Mouse (Mus musculus) right cerebral cortex, postnatal 10 days (tissue): ENCODE data around the gene Lum.

ENCODE experiments used
- DNase-seq, 2 experiments: peaks; one replicate each; pipeline ENCODE4 v3.0.0; 2021; ENCODE audit warnings: low spot score in 2 of 2

Lum gene

DNA sequence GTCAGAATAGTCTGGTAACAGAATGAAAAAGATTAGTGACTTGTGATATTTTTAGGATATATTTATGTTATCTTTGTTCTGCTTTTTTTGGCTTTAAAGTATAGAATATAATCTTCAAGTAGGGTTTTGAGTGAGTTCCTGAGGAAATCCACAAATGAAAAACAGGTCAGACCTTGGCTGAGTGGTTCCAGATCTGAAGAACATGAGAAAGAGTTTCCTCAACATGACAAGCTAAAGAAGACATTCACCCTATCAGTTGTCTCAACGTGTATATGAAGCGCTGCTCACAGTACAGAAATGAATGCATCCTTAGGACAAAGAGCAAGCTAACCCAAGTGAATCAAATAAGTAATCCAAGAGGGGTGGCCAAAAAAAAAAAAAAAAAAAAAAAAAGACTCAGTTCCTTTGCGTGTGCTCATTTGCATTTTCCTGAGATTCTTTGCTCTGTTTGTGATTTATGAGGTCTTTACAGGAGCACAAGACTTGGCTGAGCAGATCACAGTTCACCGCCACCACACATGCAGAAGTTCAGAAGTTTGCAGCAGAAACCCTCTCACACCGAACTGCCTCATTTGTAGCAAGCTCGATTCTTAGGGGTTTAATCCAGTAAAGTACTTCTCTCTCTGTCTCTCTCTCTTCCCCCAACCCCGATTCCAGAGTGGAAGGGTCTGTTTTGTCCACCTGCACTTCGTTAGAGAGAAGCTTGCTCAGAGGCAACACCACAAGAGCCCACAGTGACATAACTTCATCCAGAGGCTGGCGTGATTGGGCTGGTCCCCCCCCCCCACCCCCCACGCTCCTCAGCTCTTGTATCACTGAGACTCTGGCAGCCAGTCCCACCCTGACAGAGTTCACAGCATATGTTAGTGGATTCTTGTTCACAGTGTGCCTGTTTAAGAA lies at the start of gene Lum:
Gene Lum, plus strand, starts transcription at position 172 of the 900 bp plus-strand sequence.
- no peak for DNase-seq

DNA sequence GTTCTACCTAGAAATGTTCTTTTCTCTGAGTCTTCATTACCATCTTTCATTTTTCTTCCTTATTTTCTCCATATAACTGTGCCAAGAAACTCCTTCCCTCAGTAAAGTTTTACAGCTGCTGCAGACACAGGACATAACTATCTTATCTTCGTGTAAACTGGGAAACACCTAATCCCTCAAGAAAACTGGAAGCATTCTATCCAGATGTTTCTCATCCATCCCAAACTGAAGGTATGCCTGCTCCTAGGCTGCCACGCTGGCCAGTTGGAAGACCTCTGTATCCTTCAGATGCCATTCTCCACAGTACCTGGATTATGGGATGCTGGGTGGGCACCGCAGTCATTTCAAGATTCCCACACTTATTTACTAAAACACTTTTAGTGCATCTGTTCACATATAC lies 41.6 kb upstream of the Lum start:
- no peak for DNase-seq

DNA sequence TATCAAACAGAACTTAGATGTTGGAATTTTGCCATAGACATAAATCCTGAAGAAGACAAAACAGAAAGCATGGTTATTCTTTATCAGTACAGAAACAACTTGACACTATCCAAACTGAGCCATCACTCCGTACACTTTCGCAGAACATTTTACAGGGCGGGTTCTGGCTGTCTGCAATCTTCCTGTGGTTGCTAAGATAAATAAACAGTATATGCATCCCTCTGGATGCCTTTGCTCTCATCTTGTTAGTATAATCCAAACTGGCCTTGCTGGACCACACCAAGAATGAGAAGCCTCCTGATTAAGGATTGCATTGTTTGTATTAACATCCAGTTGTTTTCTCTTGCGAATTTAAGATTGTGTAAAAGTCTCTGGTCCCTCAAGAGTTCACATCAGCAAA lies 29.2 kb upstream of the Lum start:
- DNase-seq: no peak

DNA sequence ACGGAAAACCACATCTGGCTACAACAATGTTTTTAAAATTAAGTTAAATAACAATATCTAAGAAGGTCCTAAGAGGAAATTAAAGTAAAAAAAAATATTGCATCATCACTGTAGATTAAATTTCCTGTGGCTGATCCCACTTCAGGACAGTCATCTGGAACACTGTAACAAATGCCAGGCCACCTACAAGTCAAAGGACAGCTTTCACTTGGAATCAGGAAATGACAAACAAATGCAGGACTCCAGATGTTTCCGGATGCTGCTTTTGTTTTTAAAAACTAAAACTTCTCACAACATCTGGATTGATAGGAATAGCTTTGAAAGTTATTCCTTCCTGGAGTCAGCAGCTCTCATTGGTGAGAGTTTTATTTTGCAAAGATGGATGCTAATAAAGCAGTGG lies 28.0 kb upstream of the Lum start:
- no peak for DNase-seq

DNA sequence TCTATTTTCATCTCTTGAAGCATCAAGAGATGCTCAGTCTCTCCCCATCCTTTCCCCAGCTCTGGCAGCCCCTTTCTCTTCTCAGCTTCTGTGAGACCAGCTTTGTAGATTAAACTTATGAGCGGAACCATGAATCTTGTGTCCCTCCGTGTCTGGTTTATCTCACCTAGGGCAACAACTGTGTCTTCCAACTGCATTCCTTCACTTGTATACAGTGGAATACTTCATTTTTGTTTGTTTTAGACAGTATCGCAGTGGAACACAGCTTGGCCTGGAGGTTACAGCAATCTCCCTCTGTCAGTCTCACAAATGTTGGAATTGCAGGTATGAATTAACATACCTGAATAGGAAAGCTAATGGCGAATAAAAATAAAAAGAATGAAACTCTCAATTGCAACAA lies 26.7 kb upstream of the Lum start:
- DNase-seq: no peak

DNA sequence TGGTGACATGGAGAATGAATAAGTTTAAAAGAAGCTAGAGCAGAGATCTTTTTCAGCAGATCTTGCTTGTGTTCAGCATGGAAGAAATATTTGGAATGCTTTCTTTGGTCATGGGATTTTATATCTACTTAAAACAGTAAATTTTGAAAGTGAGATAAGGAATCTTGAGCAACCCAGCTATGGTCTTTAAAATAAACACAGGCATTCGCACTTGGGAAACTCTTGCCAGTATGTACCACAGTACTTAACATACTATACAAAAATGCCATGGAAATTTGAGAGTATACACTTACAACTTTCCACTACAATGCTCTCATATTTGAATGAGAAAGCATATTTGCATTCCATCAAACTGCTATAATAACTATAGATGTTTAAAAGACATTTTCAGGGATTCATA lies 17.2 kb upstream of the Lum start:
- no peak for DNase-seq

DNA sequence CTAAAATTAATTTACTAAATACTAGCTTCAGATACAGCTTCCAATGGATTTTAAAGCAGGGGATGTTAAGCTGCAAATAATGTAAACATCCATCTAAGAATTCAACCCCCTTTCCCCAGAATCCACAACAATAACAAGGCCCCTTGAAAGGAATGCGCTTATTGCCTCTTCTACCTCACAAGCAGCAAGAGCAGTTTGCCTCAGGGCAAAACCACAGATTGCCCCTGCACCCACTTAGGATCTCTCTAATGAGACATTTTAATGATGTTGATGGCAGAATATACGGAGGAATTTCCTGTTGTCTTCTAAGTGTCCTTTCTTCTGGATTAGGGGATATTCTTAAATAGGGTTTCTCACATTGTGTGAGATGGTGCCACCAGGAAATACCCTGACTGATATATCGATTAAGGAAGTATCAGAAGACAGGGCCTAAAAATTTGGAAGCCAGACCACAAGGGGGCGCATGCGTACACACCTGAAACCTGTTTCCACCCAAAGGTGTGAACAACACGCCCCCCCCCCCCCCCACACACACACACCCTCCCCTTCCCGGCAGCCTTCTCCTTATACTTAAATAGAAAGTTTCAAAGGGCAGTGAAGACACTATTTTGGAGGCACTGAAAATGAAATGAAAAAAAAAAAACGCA lies 2.7 kb downstream of the Lum start:
- no peak for DNase-seq

DNA sequence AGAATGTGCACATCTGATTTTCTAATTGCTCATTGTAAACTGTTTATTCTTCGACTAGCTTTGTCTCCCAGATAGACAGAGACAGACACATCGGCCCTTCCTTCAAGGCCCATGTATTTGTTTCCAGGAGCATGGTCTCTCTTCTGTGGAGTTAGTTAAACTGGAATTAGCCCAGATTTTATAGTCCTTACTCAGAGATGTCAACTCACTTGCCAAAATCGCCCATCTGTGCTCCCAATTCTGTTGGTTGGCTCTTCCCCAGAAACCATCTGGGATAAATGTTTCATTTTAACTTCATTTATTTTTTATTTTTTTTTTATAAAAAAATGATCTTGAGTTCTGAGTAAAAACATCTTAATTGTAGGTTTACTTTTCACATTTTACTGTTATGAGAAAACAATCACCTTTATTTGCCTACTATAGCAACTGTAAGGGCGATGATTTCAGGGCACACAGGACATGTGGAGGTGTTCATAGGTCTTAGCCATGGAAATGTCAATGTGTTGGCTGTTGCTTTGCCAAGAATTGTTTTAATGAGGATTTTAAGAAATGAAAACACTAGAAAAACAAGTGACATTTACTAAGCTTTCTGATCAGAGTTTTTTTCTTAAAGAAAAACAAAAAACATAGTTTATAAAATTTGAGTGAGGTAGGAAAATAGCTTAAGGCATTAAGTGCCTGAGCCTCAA lies 17.8 kb downstream of the Lum start:
- DNase-seq: peak; percentile 58 to 66

DNA sequence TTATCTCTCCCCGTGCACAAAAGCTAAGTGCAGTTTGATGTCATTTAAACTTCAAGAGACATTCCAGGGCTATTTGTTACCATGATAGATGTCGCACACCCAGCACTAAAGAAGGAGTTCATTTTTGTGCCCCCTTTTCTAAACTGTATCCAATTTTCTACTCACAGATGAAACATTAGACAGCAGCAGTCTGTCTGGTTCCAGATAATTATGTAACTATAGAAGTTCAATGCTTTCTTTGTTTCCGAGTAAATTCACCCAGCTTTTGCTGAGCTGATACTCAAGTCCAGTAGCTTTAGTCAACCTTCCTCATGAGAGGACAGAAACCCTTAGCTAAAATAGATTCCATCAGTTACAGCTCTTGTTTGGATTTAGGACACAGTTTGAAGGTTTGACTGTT lies 19.2 kb downstream of the Lum start:
- DNase-seq: no peak

DNA sequence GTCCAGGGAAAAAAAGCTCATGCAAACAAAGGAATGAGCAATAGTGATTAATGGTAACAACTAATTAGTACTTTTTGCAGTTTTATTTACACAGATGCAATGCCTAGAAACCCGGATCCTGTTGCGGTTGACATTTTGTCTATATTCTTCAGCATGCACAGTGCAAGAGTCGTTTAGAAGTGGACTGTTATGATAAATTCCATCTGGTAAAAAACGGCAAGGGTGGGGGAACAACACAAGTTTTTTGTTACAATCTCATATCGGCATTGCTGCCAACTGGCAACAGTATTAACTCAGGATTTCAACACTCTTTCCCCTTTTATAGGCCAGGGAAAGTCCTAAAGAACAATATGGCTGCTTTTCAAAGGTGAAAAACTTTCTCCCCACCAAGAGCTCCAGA lies 22.2 kb downstream of the Lum start:
- no peak for DNase-seq

DNA sequence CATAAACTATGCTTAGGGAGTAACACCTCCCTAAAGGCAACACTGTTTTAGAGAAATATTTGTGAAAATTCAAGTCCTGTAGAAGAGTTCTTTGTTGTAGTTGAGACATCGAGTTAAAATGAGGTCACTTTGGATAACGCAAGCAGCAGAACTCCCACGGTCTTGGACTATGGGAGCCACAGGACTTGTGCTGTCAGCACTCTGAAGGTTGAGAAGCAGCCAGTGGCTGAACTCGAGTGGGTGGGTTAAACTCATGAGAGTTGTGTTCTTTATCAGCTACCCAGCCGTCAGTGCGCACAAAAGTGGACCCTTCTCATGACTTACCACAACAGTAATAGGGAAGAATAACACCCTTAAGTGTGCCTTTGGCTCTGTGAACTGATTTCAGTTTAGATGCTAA lies 24.6 kb downstream of the Lum start:
- no peak for DNase-seq

DNA sequence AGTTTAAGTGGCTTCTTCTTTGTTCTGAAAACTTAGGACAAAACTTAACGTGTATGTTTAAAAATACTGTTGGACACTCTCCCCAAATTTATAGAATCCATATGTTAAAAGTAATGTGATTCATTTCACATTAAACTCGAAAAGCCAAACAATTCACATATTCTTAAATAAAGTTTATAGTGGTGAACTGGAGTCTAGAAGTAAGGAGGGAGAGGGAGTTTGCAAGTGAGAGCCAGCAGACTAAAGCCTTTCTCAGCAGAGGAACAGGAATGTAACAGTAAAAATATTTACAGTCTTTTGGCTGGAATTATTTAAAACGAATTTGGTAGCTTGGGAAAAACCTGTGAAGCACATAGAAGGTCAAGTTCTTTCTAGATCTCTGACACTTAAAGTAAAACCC lies 26.1 kb downstream of the Lum start:
- no peak for DNase-seq

DNA sequence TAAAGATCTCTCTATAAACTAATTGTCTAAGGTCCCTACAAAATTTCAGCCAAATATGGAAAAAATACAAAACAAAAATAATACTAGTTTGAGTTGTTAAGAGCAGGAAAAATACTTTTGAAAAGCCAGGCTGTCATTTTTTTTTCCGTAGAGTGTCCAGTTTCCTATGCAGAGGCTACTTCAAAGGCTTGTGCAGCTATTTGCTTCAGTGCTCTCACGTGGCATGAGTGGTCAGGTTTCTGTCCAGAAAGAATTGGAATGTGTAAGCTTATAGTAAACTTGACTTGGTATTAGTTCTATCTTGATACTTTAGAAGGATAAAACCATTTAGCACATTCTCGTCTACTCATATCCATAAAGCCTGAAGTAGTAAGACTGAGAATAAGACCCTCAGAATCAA lies 26.8 kb downstream of the Lum start:
- DNase-seq: no peak

DNA sequence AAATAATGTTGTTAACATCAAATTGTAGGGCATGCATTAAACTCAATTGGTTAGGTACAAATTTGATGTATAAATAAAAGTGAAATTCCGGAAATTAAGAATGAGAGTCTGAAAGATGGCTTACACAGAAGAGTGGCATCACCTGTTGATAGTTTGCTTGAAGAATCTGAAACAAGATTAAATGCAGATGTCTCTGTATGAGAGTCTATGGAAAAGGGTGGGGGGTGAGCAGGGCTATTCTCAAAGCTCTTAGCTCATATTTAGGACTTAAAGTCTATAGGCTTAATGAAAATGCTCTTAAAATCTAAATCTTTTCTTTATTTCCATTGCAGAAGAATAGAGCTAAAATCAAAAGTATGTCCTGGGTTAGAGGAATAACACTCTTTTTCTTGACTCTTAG lies 30.8 kb downstream of the Lum start:
- no peak for DNase-seq

DNA sequence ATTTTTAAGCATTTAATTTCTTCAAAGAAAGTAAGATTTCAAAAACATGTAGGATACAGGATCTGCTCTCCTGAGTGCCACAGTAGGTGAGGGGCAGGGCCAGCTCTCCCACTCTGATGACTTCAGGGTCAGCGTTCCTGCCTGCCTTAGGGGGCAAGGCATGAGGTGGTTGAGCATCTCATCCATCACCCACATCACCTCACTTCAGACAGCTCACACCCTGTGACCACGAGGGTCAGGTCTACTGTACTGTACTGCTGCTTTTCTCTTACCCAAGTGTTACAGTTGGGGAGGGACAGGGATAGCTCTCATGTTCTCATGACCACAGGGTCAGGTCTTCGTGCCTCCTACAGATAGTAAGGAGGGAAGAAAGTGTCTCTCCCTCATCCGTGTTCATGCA lies 36.8 kb downstream of the Lum start:
- no peak for DNase-seq

DNA sequence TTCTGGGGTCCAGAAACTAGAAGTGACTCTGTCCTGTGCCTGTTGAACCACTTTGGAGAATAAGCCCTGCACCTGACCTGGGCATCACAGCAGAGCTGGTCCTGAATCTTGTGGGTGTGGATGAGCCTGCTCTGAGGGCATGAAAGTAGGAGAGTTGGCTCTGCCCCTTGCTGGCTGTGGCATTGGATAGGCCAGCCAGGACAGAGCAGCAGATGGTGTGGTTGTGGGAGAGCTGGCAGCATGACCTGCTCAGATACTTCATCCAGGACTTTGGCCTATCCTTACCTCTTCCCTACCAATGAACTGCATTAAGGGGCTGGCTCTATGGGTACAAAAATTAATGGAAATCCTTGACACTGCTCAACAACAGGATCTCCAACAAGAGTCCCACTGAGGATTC lies 38.3 kb downstream of the Lum start:
- DNase-seq: no peak

DNA sequence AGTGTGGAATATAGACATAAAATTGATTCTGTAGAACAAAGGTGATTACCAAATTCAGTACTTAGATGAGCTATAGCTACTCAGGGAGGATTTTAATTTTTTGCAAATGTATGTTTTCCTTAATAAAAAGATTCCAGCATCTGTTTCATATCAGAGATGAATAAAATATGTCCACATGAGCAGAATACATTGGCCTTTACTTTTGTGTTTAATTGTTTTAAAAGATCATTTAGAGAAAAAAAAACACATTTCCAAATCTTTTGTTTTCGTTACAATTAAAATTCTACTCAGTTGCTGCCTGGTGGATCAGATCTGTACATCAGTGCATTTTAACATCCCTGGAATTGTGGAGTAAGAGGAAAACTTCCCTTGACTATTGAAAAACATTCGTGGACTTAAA lies 41.7 kb downstream of the Lum start, which contains the start of gene Kera:
Gene Kera, plus strand, starts transcription at position 301 of the 400 bp plus-strand sequence.
- DNase-seq: no peak
